Mouse (Mus musculus): Measurements from ENCODE around the gene Polg2.
"Not testable (repeated sequence)": the region's sequence is repeated elsewhere in the genome, so short reads cannot be mapped to it uniquely, and the experiment has no call there.

Polg2 gene

GRCm38 (mm10) chr11:106724916-106725235 is 54.5 kb downstream of the Polg2 start:
- DNase-seq (ENCODE audit: low spot score in 2 of 2) = not testable (repeated sequence)

DNA sequence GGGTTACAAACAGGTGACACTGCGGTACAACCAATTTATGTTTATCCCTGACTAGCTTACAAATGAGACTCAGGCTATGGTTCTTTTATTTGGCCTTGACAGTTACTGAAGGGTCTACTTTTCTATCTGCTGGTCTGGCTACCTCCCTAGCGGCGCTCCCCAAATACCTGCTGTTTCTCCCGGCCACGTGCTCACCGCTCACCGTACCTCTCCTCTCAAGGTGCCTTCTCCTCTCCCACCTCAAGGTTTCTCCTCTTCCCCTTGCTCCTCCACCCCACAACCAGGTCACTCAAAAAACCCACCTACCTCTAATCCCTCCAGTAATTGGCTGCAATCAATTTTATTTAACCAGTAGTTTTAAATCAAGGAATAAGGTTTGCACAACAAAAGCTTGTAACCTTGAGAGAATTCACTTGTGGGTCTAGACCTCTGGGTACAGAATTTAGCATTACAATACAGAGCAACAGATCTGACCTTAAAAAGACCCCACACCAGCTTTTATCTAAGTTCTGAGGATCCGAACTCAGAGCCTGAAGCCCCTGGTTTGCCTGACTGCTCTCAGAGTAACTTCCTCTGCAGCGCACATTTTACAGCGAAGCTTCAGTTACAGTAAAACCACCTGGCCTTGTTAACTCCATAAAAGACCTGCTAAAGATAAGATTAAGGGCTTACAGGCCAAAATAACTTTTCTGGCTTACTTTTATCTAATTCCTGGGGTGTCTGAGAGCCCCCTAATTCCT is 55.0 kb downstream of the Polg2 start:
- no peak for DNase-seq (ENCODE audit: low spot score in 2 of 2)

DNA sequence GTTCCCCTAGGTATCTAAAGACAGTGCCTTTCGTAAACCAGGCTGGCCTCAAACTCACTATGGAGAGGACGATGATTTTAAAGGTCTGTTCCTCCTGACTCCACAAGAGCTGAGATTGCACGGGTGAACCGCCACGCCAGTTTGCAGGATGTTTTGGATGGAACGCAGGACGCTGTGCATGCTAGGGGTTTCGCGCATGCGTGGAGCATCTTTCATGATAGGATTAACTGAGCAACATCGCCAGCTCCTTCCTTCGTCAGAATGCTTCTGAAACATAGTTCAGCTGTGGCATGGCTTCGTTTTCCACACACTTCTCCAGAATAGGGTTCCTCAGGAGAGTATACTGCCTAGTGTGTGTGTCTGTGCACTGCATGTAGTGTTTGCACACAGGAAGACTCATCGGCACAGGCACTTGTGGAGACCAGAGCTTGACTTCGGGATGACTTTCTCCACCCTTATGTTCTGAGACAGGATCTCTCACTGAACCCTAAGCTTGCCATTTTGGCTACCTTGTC is 55.7 kb downstream of the Polg2 start:
- no peak for DNase-seq (ENCODE audit: low spot score in 2 of 2)

DNA sequence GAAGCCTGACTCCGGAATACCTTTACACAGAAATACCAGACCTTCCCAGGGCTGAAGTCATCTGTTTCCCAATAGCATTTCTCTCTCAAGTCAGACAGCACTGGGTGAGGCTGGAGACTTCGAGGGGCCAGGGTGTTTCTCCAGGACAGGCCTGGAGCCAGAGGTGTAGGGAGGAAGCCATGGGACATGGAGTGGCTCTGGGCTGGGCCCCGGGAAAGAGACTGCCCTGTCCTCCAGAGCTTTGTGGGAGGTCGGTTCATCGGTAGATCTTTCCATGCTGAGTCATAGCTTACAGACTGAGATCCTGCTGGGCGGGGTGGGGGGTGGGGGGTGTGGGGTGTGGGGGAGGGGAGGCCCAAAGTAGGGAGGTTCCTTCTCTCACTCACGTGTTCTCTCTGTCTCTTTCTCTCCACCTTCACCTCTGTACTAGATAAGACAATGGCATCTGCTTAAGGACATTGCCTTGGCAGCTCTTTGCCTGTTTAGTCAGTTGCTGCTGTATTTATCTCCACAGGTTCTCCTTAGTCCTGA is 56.4 kb downstream of the Polg2 start:
- no peak for DNase-seq (ENCODE audit: low spot score in 2 of 2)

GRCm38 (mm10) chr11:106720379-106720778 is 59.0 kb downstream of the Polg2 start:
- no peak for DNase-seq (ENCODE audit: low spot score in 2 of 2)

Measured in right cerebral cortex, adult 2 months (tissue).